Mouse (Mus musculus) induced T-regulatory cell, adult 2 months (primary cell): ENCODE measurements around the gene Aldh3b3.

Source experiments
- DNase-seq: peaks from one replicate; pipeline ENCODE4 v3.0.0-alpha.2; 2012; ENCODE audit warnings: low read depth

Gene Aldh3b3

DNA sequence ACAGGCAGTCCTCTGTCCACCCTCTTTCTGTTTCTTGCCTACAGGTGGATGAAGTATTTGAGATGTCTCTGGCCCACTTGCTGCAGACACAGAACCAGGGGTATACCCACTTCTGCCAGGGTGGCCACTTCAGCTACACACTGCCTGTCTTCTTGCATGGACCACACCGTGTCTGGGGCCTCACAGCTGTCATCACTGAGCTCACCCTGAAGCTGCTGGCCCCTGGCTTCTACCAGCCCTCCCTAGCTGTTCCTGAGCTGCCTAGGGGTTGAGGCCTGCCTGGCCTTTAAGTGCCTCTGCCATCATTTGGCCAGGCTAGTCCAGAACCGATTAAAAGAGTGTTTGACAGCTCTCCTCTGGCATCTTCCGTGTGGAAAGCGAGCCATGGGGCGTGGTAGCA, 43.3 kb downstream of the Aldh3b3 start:
- DNase-seq: no peak

DNA sequence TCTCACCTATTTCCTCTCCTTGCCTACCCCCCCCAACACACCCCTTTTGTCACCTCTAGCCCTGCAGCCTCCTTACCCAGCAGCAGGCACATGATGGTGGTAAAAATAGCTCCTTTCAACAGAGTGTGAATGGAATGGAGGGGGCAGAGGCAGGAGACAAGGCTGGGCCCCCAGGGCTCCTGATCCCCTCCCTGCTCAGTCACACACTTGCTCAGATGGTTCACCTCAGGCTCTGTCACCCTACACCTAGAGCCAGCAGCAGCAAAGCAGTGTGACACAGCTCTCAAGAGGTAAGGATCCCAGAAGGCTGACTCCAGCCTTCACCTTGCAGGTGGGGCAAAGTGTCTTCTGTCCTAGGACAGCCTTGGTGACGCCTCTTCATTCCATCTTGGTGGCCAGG, 44.7 kb downstream of the Aldh3b3 start, which contains the start of gene Doc2g:
Gene Doc2g, plus strand, starts transcription at position 202 of the 400 bp plus-strand sequence.
- DNase-seq: no peak

DNA sequence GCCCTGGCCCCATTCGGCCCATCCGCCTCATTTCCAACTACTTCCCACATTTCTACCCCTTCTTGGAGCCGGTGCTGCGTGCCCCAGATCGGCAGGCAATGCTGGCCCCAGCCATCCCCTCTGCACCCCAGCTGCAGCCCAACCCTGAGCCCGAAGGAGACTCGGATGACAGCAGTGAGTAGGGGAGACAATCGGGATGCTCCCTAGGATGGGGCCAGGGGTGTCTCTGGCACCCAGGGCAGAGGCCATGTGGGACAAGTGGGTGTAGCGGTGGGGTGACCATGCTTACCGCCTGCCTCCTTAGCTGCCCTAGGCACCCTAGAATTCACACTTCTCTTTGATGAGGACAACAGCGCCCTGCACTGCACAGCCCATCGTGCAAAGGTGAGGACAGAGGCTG, 45.2 kb downstream of the Aldh3b3 start:
- DNase-seq: no peak

DNA sequence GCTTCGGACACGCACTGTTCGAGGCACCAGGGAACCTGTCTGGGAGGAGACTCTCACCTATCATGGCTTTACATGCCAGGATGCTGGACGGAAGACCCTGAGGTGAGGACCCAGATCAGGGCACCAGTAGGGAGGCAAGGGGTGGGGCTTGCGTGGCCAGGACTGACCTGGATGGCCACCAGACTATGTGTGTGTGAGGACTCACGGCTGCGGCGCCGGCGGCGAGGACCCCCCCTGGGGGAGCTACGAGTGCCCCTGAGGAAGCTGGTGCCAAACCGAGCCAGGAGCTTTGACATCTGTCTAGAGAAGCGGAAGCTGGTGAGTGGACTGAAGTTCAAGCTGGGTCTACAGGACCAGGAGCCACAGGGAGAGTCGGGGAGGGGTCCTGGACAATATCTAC, 45.9 kb downstream of the Aldh3b3 start:
- DNase-seq: no peak

DNA sequence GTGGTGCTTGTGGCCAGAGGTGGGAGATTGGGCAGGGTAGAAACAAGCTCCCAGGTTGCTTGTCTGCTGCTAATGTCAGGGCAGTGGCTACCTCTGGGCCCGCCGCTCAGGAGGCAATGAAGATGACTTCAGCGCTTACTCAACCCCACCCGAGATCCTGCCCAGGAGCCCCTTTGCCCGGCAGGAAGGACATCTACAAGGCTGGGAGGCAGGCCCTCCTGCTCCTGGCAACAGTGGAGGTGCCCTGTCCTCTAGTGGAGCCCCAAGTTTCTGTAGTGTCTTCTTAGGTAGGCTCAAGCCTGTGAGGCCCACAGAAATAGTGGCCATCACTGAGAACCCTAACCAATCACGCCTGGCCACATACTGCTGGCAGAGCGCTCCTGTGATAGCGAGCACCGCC, 46.6 kb downstream of the Aldh3b3 start:
- no peak for DNase-seq

DNA sequence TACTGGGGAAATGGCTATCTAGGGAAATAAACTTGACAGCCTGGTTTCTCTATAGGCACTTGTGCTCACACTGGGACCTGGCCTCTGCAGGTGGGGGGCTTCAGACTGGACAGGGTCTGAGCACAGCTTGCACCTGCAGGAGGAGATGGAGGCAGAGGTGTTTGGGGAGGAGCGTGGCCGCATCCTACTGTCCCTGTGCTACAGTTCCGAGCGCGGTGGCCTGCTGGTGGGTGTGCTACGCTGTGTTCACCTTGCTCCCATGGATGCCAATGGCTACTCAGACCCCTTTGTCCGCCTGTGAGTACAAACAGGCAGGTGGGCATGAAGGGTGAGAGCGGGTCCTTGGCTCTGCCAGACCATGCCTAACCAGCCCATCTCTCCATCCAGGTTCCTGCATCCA, 47.5 kb downstream of the Aldh3b3 start:
- no peak for DNase-seq

DNA sequence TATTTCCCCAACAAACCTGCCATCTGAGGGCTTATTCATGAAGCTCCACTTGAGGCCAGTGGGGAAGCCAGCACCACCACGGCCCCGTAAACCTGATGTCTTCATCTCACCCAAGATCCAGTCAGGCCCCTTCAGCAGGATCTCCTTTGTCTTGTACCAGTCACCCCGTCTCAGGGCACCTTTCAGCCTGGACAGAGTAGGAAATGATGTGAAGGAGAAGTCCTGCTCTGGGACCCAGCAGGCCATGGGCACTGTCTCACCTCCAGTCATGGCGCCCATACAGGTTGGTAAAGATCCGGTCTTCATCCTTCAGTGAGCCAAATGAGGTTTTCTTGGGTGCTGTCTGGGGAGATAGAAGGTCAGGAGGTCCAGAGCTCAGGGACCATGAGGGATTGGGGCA, 52.6 kb downstream of the Aldh3b3 start:
- DNase-seq: no peak

DNA sequence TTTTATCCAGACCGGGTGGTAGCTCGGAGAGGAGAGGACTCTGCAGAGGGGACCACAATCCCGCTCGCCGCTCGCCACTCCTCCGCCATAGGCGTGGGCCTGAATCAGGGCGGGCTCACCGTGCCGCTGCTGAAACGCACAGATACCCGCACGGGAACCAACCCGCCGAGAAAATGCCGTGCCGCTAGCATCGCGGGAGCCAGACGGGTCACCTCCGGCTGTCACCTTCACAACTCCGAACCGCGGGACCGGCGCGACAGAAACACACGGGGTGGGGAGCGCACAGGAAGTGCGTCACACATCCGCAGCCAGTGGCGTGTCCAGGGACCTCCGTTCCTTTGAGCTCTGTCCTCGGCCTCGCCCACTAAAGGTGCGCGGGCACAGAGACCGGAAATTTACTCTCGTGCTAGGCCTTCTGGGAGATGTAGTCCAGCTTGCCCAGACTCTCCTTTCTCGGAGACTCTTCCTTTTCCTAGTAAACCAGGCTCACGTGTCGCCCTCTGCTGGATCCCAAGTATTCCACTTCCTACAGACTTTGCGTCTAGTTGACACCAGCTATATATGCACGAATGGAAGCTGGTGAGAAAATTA, 54.1 kb downstream of the Aldh3b3 start, which contains the start of gene Ndufv1:
Gene Ndufv1, minus strand, starts transcription at position 375 of the 591 bp plus-strand sequence.
- peak; percentile 98 for DNase-seq

DNA sequence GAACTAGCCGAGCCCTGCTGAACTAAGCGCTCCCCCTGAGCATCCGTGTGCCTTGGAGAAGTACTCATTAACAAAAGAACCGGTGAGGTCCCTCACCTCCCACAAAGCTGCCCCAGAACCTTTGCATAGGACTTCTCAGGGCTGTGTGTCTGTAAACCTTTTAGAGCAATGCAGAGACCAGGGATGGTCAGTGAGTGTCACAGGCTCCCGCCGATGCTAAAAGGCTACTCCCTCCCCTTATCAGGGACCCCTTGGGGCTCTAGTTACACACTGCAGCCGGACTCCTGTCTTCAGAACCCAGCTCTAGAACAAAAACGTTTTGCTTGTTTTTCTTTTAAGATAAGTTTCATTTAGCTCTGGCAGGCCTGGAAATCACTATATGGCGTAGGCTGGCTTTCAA, 54.6 kb downstream of the Aldh3b3 start:
- DNase-seq: no peak

DNA sequence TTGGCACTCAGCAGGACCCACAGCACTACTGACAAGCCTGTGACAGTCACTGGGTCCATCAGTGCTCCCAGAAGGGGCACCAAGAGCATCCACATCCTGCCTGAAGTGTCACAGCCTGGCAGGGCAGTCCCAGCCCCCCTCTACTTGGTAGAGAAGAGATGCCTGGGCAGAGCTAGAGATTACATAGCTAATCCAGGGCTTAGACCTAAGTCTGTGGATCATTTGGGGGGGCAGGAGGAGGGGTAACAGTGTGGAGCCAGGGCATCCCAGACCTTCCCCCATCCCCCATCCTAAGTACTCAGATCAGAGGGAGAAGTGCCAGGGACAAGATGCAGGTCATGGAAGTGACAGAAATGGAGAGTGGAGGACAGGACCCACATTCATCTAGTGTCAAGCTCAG, 56.4 kb downstream of the Aldh3b3 start:
- DNase-seq: no peak

DNA sequence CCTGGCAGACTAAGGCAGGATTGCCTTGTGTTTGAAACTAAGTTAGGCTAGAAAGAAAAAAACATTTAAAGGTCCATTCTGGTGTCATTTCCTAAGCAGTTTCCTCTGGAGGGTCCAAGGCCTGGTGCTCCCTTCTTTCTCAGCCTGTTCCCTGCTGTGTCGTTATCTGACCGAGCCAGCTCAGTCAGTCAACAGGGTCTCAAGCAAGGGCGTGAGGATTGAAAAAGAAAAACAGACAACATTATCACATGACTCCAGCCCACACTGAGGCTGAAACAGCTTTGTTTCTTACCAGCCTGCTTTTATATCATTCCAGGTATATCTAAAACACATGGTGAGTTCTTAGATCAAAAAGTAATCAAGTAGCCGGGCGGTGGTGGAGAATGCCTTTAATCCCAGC, 57.2 kb downstream of the Aldh3b3 start:
- DNase-seq: no peak

DNA sequence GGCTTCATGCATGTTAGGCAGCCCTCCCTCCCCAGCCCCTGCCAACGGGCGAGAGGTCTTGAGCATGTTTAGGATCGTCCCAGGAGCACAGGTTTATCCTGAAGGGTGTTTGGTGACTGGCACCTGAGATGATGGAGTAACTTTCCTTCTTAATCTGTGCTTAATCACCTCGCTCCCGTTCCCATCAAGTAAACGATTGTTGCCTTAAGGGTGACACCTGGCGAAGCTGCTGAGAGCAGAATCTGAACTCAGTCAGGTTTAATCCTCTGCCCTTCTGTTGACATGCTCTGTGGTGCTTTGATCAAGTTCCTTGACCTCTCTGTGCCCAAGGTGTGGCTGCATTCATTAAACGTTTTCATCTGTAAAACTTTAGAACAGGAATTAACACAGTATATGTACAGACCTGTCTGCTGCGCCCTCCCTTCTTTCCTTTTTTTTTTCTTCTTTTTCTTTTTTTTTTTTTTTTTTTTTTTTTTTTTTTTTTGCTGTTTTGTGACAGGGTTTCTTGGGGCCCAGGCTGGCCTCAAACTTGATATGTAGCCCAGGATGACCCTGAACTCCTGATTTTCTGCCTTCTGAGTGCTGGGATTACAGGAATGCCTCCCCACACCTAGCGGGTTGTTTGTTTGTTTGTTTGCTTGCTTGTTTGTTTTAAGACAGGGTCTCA, 59.6 kb downstream of the Aldh3b3 start:
- no peak for DNase-seq

DNA sequence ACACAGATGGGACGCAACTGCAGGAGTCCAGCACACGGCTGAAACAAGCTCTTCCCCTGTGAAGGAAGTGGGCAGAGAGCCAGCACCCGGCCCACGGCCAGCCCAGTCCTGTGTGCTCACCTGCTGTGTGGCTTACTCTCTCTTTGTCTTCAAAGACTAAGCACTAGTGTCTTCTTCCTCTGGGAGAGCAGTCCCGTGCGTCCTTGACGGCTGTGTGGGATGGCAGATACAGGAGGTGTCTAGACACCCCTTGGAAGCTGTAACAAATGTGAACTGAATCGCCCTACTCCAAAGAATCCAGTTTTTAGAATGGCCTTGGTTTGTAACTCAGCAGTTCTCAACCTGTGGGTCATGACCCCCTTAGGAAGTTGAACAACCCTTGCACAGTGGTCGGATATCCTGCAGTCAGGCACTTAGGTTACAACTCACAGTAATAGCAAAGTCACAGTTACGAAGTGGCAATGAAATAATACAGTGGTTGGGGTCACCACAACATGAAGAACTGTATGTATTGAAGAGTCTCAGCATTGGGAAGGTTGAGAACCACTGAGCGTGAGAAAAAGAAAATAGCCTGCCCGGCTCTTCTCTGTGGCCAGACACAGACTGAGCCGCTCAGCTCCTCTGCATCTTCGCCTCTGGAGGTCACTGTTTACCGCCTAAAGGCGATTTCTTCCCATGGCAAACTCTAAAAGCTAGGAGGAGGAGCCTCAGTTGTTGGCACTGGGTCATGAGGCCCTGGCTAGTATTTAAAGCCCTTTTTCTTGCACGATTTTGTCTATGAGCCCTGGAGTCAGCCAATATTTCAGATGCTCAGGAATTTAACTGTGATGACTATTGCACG, 60.5 kb downstream of the Aldh3b3 start:
- peak; percentile 86 for DNase-seq
